Mouse (Mus musculus) embryonic facial prominence, embryonic 11.5 days (tissue): ENCODE results near the gene Crebbp. TPM values are rescaled to one million over a fixed set of nuclear protein-coding genes. Genes with fewer than 3 reads are reported as not detected.
"Not testable (repeated sequence)": the region's sequence is repeated elsewhere in the genome, so short reads cannot be mapped to it uniquely, and the experiment has no call there.

Experiments
- ATAC-seq: fragments of 200-750 bp; cut with Nextera tagmentation; replicated peaks from 2 replicates; pipeline ENCODE4 v1.8.0; 2017; ENCODE audit warnings: low read depth; ENCODE audit not compliant: insufficient number of reproducible peaks, low FRiP score, low TSS enrichment
- DNase-seq: peaks from one replicate; pipeline ENCODE4 v3.0.0-alpha.2; 2015; ENCODE audit warnings: low spot score
- H3K27ac ChIP-seq: fragments of 300-500 bp; sonication (generic); replicated peaks from 2 replicates; pipeline ENCODE4 v1.5.1; 2014; ENCODE audit warnings: mild to moderate bottlenecking, low read depth, low read length, control low read depth
- H3K27me3 ChIP-seq: fragments of 300-500 bp; sonication (generic); 2 replicates; pipeline ENCODE4 v1.6.1; 2014; ENCODE audit warnings: mild to moderate bottlenecking, low read length, moderate library complexity, mixed read lengths; ENCODE audit not compliant: control insufficient read depth, insufficient read depth
- H3K36me3 ChIP-seq: fragments of 300-500 bp; sonication (generic); replicated peaks from 2 replicates; pipeline ENCODE4 v1.6.1; 2014; ENCODE audit warnings: low read depth, mild to moderate bottlenecking, low read length, moderate library complexity, mixed read lengths; ENCODE audit not compliant: control insufficient read depth, insufficient read depth
- H3K4me1 ChIP-seq: fragments of 300-500 bp; sonication (generic); 2 replicates; pipeline ENCODE4 v1.6.1; 2014; ENCODE audit warnings: low read length, mixed read lengths; ENCODE audit not compliant: control insufficient read depth, insufficient read depth
- H3K4me2 ChIP-seq: fragments of 300-500 bp; sonication (generic); 2 replicates; pipeline ENCODE4 v1.6.1; 2014; ENCODE audit warnings: low read depth, mild to moderate bottlenecking, control low read depth, low read length, moderate library complexity
- H3K4me3 ChIP-seq: fragments of 300-500 bp; sonication (generic); 2 replicates; pipeline ENCODE4 v1.5.1; 2014; ENCODE audit warnings: low read depth, low read length, control low read depth
- H3K9ac ChIP-seq: fragments of 300-500 bp; sonication (generic); replicated peaks from 2 replicates; pipeline ENCODE4 v1.6.1; 2014; ENCODE audit warnings: mild to moderate bottlenecking, control low read depth, low read length
- H3K9me3 ChIP-seq: fragments of 300-500 bp; sonication (generic); replicated peaks from 2 replicates; pipeline ENCODE4 v1.6.1; 2016; ENCODE audit warnings: mild to moderate bottlenecking, low read length, inconsistent platforms, mixed read lengths; ENCODE audit not compliant: control insufficient read depth
- WGBS: fragments of 180-500 bp; shearing (Covaris S2); extraction: QIAGEN DNeasy Blood & Tissue Kit; methylation state at CpG from one replicate; pipeline ENCODE4 v1.1.7; 2014; 5-methylcytosine and 5-hydroxymethylcytosine counted together
- polyA plus RNA-seq: library from polyadenylated mRNA; unstranded; fragments of >200 nt; fragmentation: Nextera tagmentation; extraction: Ambion mirVana; gene quantifications from 2 replicates; pipeline ENCODE4 v1.2.1, GENCODE M21; 2014

Crebbp gene
- polyA plus RNA-seq, 1 experiment from 2014 or later: 32.1 TPM

- H3K4me1 ChIP-seq: no peaks in the 10 kb centered on the region
Measured at GRCm38 (mm10) chr16:4087214-4087913, 126.4 kb downstream of the Crebbp start.

DNA sequence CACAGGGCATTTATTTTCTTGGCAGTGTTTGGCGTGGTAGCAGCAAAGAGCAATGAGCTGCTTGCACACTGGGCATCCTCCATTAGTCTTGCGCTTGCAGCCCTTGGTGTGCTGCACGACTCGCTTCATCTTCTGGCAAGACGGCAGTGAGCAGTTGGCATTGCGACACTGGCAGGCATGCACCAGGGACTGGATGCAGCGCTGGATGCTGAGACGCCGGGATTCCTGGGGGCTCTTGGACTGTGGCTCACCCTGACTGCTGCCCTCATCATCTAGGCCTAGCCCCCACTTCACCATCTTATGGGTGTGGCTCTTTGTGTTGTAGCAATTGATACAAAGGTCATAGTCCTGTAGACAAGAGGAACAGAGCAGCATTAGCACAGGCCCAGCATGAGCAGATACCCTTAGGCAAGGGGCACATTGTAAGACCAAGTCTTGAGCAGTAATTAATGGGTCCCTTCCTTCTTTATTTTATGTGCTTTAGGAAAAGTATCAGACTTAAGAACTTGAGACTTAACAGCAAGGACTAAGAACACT, 127.9 kb downstream of the Crebbp start:
- Histone ChIP-seq H3K36me3 (peaks cover 34% of the 10 kb centered on the region), H3K4me2 (no peak overlapping the region), H3K9me3 (no peaks in the 10 kb centered on the region), H3K27me3 (no peaks in the 10 kb centered on the region), H3K9ac (no peak overlapping the region), H3K27ac (no peak overlapping the region), H3K4me3 (no peak overlapping the region), H3K4me1 (no peaks in the 10 kb centered on the region)
- 95% methylated on average over 9 of the region's 9 CpGs for WGBS
- DNase-seq: no peak
- no peak for ATAC-seq

More at GRCm38 (mm10) chr16:4087214-4087913, 126.4 kb downstream of the Crebbp start:
- Histone ChIP-seq H3K4me3 (no peak overlapping the region), H3K9me3 (no peaks in the 10 kb centered on the region), H3K36me3 (peaks cover 38% of the 10 kb centered on the region), H3K4me2 (no peak overlapping the region), H3K27me3 (no peaks in the 10 kb centered on the region), H3K27ac (no peak overlapping the region), H3K9ac (no peak overlapping the region)
- no peak for DNase-seq
- no peak for ATAC-seq
- 91% methylated on average over 8 of the region's 8 CpGs for WGBS

- Histone ChIP-seq H3K9ac (no peak overlapping the region), H3K27me3 (no peaks in the 10 kb centered on the region), H3K27ac (no peak overlapping the region), H3K4me3 (no peak overlapping the region), H3K9me3 (no peaks in the 10 kb centered on the region), H3K4me1 (no peaks in the 10 kb centered on the region), H3K36me3 (peaks cover 27% of the 10 kb centered on the region), H3K4me2 (no peak overlapping the region)
- ATAC-seq (no peak), DNase-seq (no peak)
- 95% methylated on average over 7 of the region's 7 CpGs for WGBS
Measured at GRCm38 (mm10) chr16:4085051-4085450, 128.7 kb downstream of the Crebbp start.

DNA sequence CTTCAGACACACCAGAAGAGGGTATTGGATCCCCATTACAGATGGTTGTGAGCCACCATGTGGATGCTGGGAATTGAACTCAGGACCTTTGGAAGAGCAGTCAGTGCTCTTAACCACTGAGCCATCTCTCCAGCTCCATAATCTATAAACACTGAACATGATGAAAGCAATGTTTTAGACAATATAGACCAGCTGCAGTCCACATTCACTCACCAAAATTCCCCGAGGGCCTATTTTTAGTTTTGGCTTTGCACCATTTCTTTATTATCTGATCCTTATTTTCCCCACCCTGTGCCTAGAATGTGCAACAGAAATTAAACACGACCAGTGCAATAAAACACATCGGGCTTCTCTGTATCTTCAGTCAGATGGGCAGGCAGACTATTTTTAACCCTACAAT, 133.4 kb downstream of the Crebbp start:
- H3K27me3 ChIP-seq, H3K4me1 ChIP-seq, DNase-seq, H3K4me2 ChIP-seq, H3K9ac ChIP-seq, H3K27ac ChIP-seq, ATAC-seq, H3K9me3 ChIP-seq, H3K4me3 ChIP-seq: not testable (repeated sequence)
- WGBS: 78% methylated on average over 3 of the region's 3 CpGs
- H3K36me3 ChIP-seq: peaks cover 15% of the 10 kb centered on the region

DNA sequence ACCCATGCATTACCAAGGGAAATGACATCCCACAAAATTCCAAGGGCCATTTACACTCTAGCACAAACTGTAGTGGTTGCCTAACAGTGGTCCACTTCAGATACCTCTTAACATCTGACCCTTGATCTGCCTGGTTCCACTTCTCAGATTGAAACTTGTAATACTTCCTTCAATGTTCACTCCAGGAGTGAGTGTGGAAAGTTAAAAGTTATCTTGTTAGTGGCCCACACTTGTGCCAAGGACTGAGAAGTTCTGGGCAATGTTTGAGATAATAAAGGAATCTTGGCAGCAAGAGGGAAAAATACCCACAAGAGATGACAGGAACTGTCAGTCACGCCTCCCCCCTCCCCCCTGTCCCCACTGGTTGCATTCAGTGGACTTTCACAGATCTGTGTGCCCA, 134.1 kb downstream of the Crebbp start:
- H3K9me3 ChIP-seq: no peaks in the 10 kb centered on the region
- no peaks in the 10 kb centered on the region for H3K27me3 ChIP-seq
- DNase-seq: no peak
- H3K4me3 ChIP-seq: no peak overlapping the region
- peaks cover 8% of the 10 kb centered on the region for H3K36me3 ChIP-seq
- 83% methylated on average over 1 of the region's 1 CpGs for WGBS
- H3K4me2 ChIP-seq: no peak overlapping the region
- ATAC-seq: no peak
- no peak overlapping the region for H3K27ac ChIP-seq
- no peak overlapping the region for H3K9ac ChIP-seq
- no peaks in the 10 kb centered on the region for H3K4me1 ChIP-seq

DNA sequence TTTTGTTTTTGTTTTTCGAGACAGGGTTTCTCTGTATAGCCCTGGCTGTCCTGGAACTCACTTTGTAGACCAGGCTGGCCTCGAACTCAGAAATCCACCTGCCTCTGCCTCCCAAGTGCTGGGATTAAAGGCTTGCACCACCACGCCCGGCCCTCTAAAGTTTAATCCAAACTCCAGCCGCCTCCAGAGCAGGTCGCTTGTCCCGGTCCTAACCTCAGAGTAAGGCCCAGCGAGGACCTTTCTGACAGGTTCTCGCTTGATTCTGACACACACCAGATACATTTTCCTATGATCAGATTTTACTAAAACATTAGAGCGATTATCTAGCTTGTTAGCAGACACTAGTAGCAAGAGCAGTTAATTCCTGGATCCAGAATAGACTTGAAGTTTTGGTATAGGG, 135.5 kb downstream of the Crebbp start:
- not testable (repeated sequence) for H3K4me2 ChIP-seq, H3K9me3 ChIP-seq, H3K36me3 ChIP-seq, H3K9ac ChIP-seq, H3K27me3 ChIP-seq, ATAC-seq, H3K4me3 ChIP-seq, DNase-seq, H3K27ac ChIP-seq, H3K4me1 ChIP-seq
- WGBS: 74% methylated on average over 9 of the region's 10 CpGs

GRCm38 (mm10) chr16:4077384-4078061, 136.3 kb downstream of the Crebbp start, which contains the start of gene Trap1:
Gene Trap1, minus strand, starts transcription at chr16:4077827.
- under 1% methylated on average over 56 of the region's 58 CpGs for WGBS
- Histone ChIP-seq H3K27me3 (no peaks in the 10 kb centered on the region), H3K9ac (peak within 1 kb of the TSS; percentile 91), H3K4me1 (no peaks in the 10 kb centered on the region), H3K9me3 (no peaks in the 10 kb centered on the region), H3K4me2 (peak within 1 kb of the TSS; percentile 46), H3K36me3 (no peaks in the 10 kb centered on the region), H3K4me3 (peak within 1 kb of the TSS; percentile 92), H3K27ac (peak within 1 kb of the TSS; percentile 76)
- ATAC-seq (peak; percentile 95), DNase-seq (peak; percentile 89)

DNA sequence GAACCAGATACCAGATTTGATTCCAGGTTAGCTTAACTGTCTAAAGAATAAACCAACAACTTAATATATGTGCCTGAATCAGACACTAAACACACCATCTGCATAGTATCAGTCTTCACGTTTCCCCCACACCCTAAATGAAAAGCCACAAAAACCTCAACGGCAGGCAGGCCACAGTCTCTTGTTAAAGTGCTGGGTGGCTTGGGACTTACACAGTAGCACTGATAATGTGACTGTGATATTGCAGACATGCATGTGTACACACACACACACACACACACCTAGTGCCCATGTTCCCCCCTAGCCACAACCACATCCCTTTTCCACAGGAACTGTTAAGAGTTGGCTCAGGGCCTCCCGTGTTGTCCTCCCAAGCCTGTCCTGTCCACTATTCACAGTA, 139.0 kb downstream of the Crebbp start:
- Histone ChIP-seq H3K36me3 (no peaks in the 10 kb centered on the region), H3K4me2 (no peak overlapping the region), H3K27ac (no peak overlapping the region), H3K27me3 (no peaks in the 10 kb centered on the region), H3K9me3 (no peaks in the 10 kb centered on the region), H3K4me1 (no peaks in the 10 kb centered on the region), H3K4me3 (no peak overlapping the region), H3K9ac (no peak overlapping the region)
- DNase-seq (no peak), ATAC-seq (no peak)
- 81% methylated on average over 3 of the region's 3 CpGs for WGBS
